Mouse (Mus musculus) lung, adult 2 months (tissue): ENCODE data around the gene Ncbp1.

Experiments used
- CTCF ChIP-seq: fragments of 200-500 bp; IDR thresholded peaks from 2 replicates; pipeline ENCODE4 v1.5.1; 2011; ENCODE audit warnings: mild to moderate bottlenecking, low read length, control low read depth; ENCODE audit not compliant: insufficient read depth
- POLR2A ChIP-seq: fragments of 200-500 bp; IDR thresholded peaks from 2 replicates; pipeline ENCODE4 v1.6.1; 2011; ENCODE audit warnings: low read depth, mild to moderate bottlenecking, control low read depth, low read length, borderline replicate concordance; ENCODE audit errors: extremely low read depth

- TF ChIP-seq CTCF (no peak), POLR2A (no peak)
These were observed 28.3 kb upstream of the Ncbp1 start for GRCm38 (mm10) chr4:46110084-46110483.
